Mouse (Mus musculus) CH12.LX (cell line): ENCODE measurements around the gene Nsun2.

Experiments
- BHLHE40 ChIP-seq: IDR thresholded peaks from 2 replicates; pipeline ENCODE4 v1.6.1; 2011; ENCODE audit warnings: mild to moderate bottlenecking, low read depth, low read length, improper control_type of control experiment
- CTCF ChIP-seq, 2 experiments: IDR thresholded peaks in 1 of 2; conservative IDR thresholded peaks in 1 of 2; 2 replicates each; pipeline ENCODE4 v1.5.1; 2011 to 2012; ENCODE audit warnings: low read depth in 2 of 2, low read length in 2 of 2, improper control_type of control experiment in 1 of 2, inconsistent platforms in 1 of 2, mild to moderate bottlenecking in 1 of 2, moderate library complexity in 1 of 2
- ELF1 ChIP-seq: IDR thresholded peaks from 2 replicates; pipeline ENCODE4 v1.6.1; 2014; ENCODE audit warnings: low read depth, mild to moderate bottlenecking, inconsistent platforms, low read length, improper control_type of control experiment
- EP300 ChIP-seq: IDR thresholded peaks from 2 replicates; pipeline ENCODE4 v1.6.1; 2011; ENCODE audit warnings: low read length, improper control_type of control experiment
- MAFK ChIP-seq: IDR thresholded peaks from 2 replicates; pipeline ENCODE4 v1.6.1; 2011; ENCODE audit warnings: low read length, improper control_type of control experiment; ENCODE audit not compliant: insufficient replicate concordance
- MXI1 ChIP-seq: IDR thresholded peaks from 2 replicates; pipeline ENCODE4 v1.6.1; 2011; ENCODE audit warnings: mild to moderate bottlenecking, low read depth, low read length, improper control_type of control experiment
- NELFE ChIP-seq: IDR thresholded peaks from 2 replicates; pipeline ENCODE4 v1.6.1; 2011; ENCODE audit warnings: low read depth, low read length, improper control_type of control experiment
- PAX5 ChIP-seq: IDR thresholded peaks from 2 replicates; pipeline ENCODE4 v1.6.1; 2012; ENCODE audit warnings: low read length, inconsistent platforms, mixed read lengths
- POLR2A ChIP-seq: IDR thresholded peaks from 2 replicates; pipeline ENCODE4 v1.6.1; 2011; ENCODE audit warnings: low read depth, mild to moderate bottlenecking, improper control_type of control experiment, low read length
- POLR2AphosphoS2 ChIP-seq: IDR thresholded peaks from 2 replicates; pipeline ENCODE4 v1.6.1; 2011; ENCODE audit warnings: low read depth, low read length, improper control_type of control experiment
- RAD21 ChIP-seq: IDR thresholded peaks from 2 replicates; pipeline ENCODE4 v1.6.1; 2011; ENCODE audit warnings: low read depth, mild to moderate bottlenecking, low read length, improper control_type of control experiment, moderate library complexity
- SMC3 ChIP-seq: IDR thresholded peaks from 2 replicates; pipeline ENCODE4 v1.6.1; 2011; ENCODE audit warnings: low read depth, low read length, improper control_type of control experiment
- TBP ChIP-seq: conservative IDR thresholded peaks from 2 replicates; pipeline ENCODE4 v1.6.1; 2011; ENCODE audit warnings: low read depth, low read length, improper control_type of control experiment
- UBTF ChIP-seq: IDR thresholded peaks from 2 replicates; pipeline ENCODE4 v1.6.1; 2012; ENCODE audit warnings: low read depth, mild to moderate bottlenecking, inconsistent platforms, low read length, improper control_type of control experiment, moderate library complexity

GRCm38 (mm10) chr13:69543595-69543994 is 10.0 kb downstream of the Nsun2 start:
- TF ChIP-seq MXI1 (no peak), POLR2A (no peak), RAD21 (no peak), ELF1 (no peak), EP300 (no peak), POLR2AphosphoS2 (no peak), PAX5 (no peak), TBP (no peak), SMC3 (no peak), CTCF (conservative IDR thresholded peaks at IDR 0.05 in 1 of 2, IDR thresholded peaks at IDR 0.05 in 1 of 2; ENCODE audit: low read depth in 2 of 2, low read length in 2 of 2) (no peak), MAFK (no peak), NELFE (no peak), BHLHE40 (no peak), UBTF (no peak)
